Comparison of ENCODE assay signal across 17 mouse cellular contexts in genomic region chr4:99289286-99289685, GRCm38 (mm10). TPM values are rescaled to one million over a fixed set of nuclear protein-coding genes. Genes with fewer than 3 reads are reported as not detected.
"Had no signal": no experiment of that assay in that cellular context is flagged by ENCODE, and none has a peak within 500 bp of the region (broad histone marks: within the 10 kb centered on the region; RNA-seq: fewer than 3 reads in every experiment).

No protein-coding gene starts in this region.

- H3K4me2 ChIP-seq: neural tube, embryonic 13.5 days; neural tube, embryonic 15.5 days; stomach, embryonic 15.5 days had no signal

- H3K9ac ChIP-seq: neural tube, embryonic 13.5 days; neural tube, embryonic 15.5 days; stomach, embryonic 15.5 days had no signal

- H3K4me1 ChIP-seq: stomach, embryonic 15.5 days had no signal

- H3K9me3 ChIP-seq: neural tube, embryonic 13.5 days; neural tube, embryonic 15.5 days; stomach, embryonic 15.5 days had no signal

- H3K4me3 ChIP-seq: neural tube, embryonic 13.5 days; neural tube, embryonic 15.5 days; stomach, embryonic 15.5 days had no signal

- H3K27me3 ChIP-seq: stomach, embryonic 15.5 days had no signal

- H3K27ac ChIP-seq: neural tube, embryonic 13.5 days; neural tube, embryonic 15.5 days; stomach, embryonic 15.5 days; stomach, postnatal 0 days had no signal

- DNase-seq: retina, postnatal 1 day; right cerebral cortex, adult 18-20 months; right cerebral cortex, postnatal 14 days; right cerebral cortex, postnatal 25 days; right cerebral cortex, postnatal 4 days; spleen, adult 18-20 months; thymus, adult 18-20 months; thymus, adult 2 months; thymus, postnatal 14 days; thymus, postnatal 25 days; thymus, postnatal 36 days; thymus, postnatal 4 days had no signal

- H3K36me3 ChIP-seq: neural tube, embryonic 13.5 days; neural tube, embryonic 15.5 days; stomach, embryonic 15.5 days had no signal

RNA-seq across cellular contexts. Expression of gene Gm12689, which starts 6.4 kb away (rescaled TPM):
- polyA plus RNA-seq: stomach, postnatal 0 days; thymus, adult 2 months; thymus, postnatal 0 days had no signal
